Mouse (Mus musculus) CH12.LX (cell line): ENCODE data around the gene Acss3. TPM values are rescaled to one million over a fixed set of nuclear protein-coding genes. Genes with fewer than 3 reads are reported as not detected.

ENCODE experiments used
- DNase-seq: peaks from one replicate; pipeline ENCODE4 v3.0.0-alpha.2; 2013; ENCODE audit errors: extremely low read depth
- H3K27ac ChIP-seq: 2 replicates; pipeline ENCODE4 v1.5.1; 2012; ENCODE audit warnings: low read depth, mild to moderate bottlenecking, control low read depth, moderate library complexity; ENCODE audit not compliant: insufficient read depth
- H3K27me3 ChIP-seq: replicated peaks from 2 replicates; pipeline ENCODE3; 2012; ENCODE audit warnings: inconsistent platforms
- H3K36me3 ChIP-seq, 2 experiments: replicated peaks in 1 of 2; 2 replicates each; pipeline versions ENCODE3 to v1.6.1; 2012; ENCODE audit warnings: inconsistent platforms in 1 of 2, low read length in 1 of 2, mild to moderate bottlenecking in 1 of 2, mixed read lengths in 1 of 2, moderate library complexity in 1 of 2; ENCODE audit not compliant: control insufficient read depth in 1 of 2, insufficient read depth in 1 of 2
- H3K4me1 ChIP-seq, 2 experiments: 2 replicates each; pipeline ENCODE4 v1.6.1; 2012; ENCODE audit warnings: inconsistent platforms in 1 of 2, moderate library complexity in 1 of 2; ENCODE audit not compliant: insufficient read depth in 2 of 2, control insufficient read depth in 1 of 2
- H3K4me2 ChIP-seq: 2 replicates; pipeline ENCODE4 v1.6.1; 2012; ENCODE audit warnings: low read depth, mild to moderate bottlenecking, control low read depth; ENCODE audit not compliant: poor library complexity, insufficient read depth, severe bottlenecking
- H3K4me3 ChIP-seq, 3 experiments: fragments of 150-350 bp in 1 of 3; sonication (generic) in 1 of 3; replicated peaks in 1 of 3; 2 replicates each; pipeline versions ENCODE3 to v1.5.1; 2011 to 2012; ENCODE audit warnings: low read depth in 2 of 3, low read length in 2 of 3, mild to moderate bottlenecking in 2 of 3, moderate library complexity in 2 of 3, control low read depth in 1 of 3, improper control_type of control experiment in 1 of 3, inconsistent platforms in 1 of 3, mixed read lengths in 1 of 3; ENCODE audit not compliant: poor library complexity in 1 of 3
- H3K79me2 ChIP-seq: replicated peaks from 2 replicates; pipeline ENCODE4 v1.6.1; 2012; ENCODE audit warnings: mild to moderate bottlenecking, moderate library complexity; ENCODE audit not compliant: control insufficient read depth, poor library complexity, insufficient read depth, severe bottlenecking; ENCODE audit errors: extremely low read depth
- H3K9ac ChIP-seq: 2 replicates; pipeline ENCODE4 v1.6.1; 2012; ENCODE audit warnings: low read depth, mild to moderate bottlenecking, control low read depth, moderate library complexity; ENCODE audit not compliant: insufficient read depth
- H3K9me3 ChIP-seq: replicated peaks from 2 replicates; pipeline ENCODE3; 2012; ENCODE audit warnings: low read length, inconsistent platforms, mixed read lengths
- BHLHE40 ChIP-seq: IDR thresholded peaks from 2 replicates; pipeline ENCODE4 v1.6.1; 2011; ENCODE audit warnings: mild to moderate bottlenecking, low read depth, low read length, improper control_type of control experiment
- CTCF ChIP-seq, 2 experiments: IDR thresholded peaks in 1 of 2; conservative IDR thresholded peaks in 1 of 2; 2 replicates each; pipeline ENCODE4 v1.5.1; 2011 to 2012; ENCODE audit warnings: low read depth in 2 of 2, low read length in 2 of 2, improper control_type of control experiment in 1 of 2, inconsistent platforms in 1 of 2, mild to moderate bottlenecking in 1 of 2, moderate library complexity in 1 of 2
- JUND ChIP-seq: conservative IDR thresholded peaks from 2 replicates; pipeline ENCODE4 v1.6.1; 2011; ENCODE audit warnings: low read depth, low read length, improper control_type of control experiment
- MAX ChIP-seq: IDR thresholded peaks from 2 replicates; pipeline ENCODE4 v1.6.1; 2011; ENCODE audit warnings: low read length, improper control_type of control experiment
- MAZ ChIP-seq: IDR thresholded peaks from 2 replicates; pipeline ENCODE4 v1.6.1; 2012; ENCODE audit warnings: low read depth, mild to moderate bottlenecking, inconsistent platforms, low read length, improper control_type of control experiment, moderate library complexity
- MEF2A ChIP-seq: IDR thresholded peaks from 2 replicates; pipeline ENCODE4 v1.6.1; 2014; ENCODE audit warnings: low read depth, mild to moderate bottlenecking, inconsistent platforms, low read length, improper control_type of control experiment, borderline replicate concordance
- PAX5 ChIP-seq: IDR thresholded peaks from 2 replicates; pipeline ENCODE4 v1.6.1; 2012; ENCODE audit warnings: low read length, inconsistent platforms, mixed read lengths
- POLR2AphosphoS2 ChIP-seq: IDR thresholded peaks from 2 replicates; pipeline ENCODE4 v1.6.1; 2011; ENCODE audit warnings: low read depth, low read length, improper control_type of control experiment
- RAD21 ChIP-seq: IDR thresholded peaks from 2 replicates; pipeline ENCODE4 v1.6.1; 2011; ENCODE audit warnings: low read depth, mild to moderate bottlenecking, low read length, improper control_type of control experiment, moderate library complexity
- SIN3A ChIP-seq: IDR thresholded peaks from 2 replicates; pipeline ENCODE4 v1.6.1; 2012; ENCODE audit warnings: low read length, improper control_type of control experiment, inconsistent platforms
- SMC3 ChIP-seq: IDR thresholded peaks from 2 replicates; pipeline ENCODE4 v1.6.1; 2011; ENCODE audit warnings: low read depth, low read length, improper control_type of control experiment
- UBTF ChIP-seq: IDR thresholded peaks from 2 replicates; pipeline ENCODE4 v1.6.1; 2012; ENCODE audit warnings: low read depth, mild to moderate bottlenecking, inconsistent platforms, low read length, improper control_type of control experiment, moderate library complexity
- ZC3H11A ChIP-seq: IDR thresholded peaks from 2 replicates; pipeline ENCODE4 v1.6.1; 2012; ENCODE audit warnings: low read depth, mild to moderate bottlenecking, inconsistent platforms, low read length, improper control_type of control experiment
- ZMIZ1 ChIP-seq: IDR thresholded peaks from 2 replicates; pipeline ENCODE4 v1.6.1; 2012; ENCODE audit warnings: low read depth, mild to moderate bottlenecking, inconsistent platforms, low read length, improper control_type of control experiment
- ZNF384 ChIP-seq: IDR thresholded peaks from 2 replicates; pipeline ENCODE4 v1.6.1; 2012; ENCODE audit warnings: low read depth, low read length, improper control_type of control experiment, inconsistent platforms
- dilution Hi-C: fragments of 300-500 bp; cut with MboI; formaldehyde crosslinking; loops from 2 replicates; pipeline ENCODE4 v1.14.3; 2020; ENCODE audit warnings: low sequenced_read_pairs; ENCODE audit not compliant: extremely low pct_unique_long_range_greater_than_20kb, extremely low pct_ligation_motif_present
- in situ Hi-C: fragments of 300-500 bp; cut with MboI; formaldehyde crosslinking; loops from 3 replicates; pipeline ENCODE4 v1.14.3; 2019; ENCODE audit warnings: low sequenced_read_pairs, low pct_ligation_motif_present, low pct_unique_long_range_greater_than_20kb, mixed read lengths
- polyA plus RNA-seq: library from polyadenylated mRNA; unstranded; fragments of >175 nt; gene quantifications from 2 replicates; pipeline ENCODE4 v1.2.1, GENCODE M21; 2012; ENCODE audit warnings: low read depth; ENCODE audit not compliant: insufficient read length
- total RNA-seq, 2 experiments: library from RNA; depleted of rRNA; stranded (reverse); fragments of 300-350 nt in 1 of 2; fragments of >200 nt in 1 of 2; gene quantifications; 2 replicates each; pipeline ENCODE4 v1.2.3; 2012 to 2014

Acss3 gene
- total and polyA plus RNA-seq, 3 experiments = not detected

DNA sequence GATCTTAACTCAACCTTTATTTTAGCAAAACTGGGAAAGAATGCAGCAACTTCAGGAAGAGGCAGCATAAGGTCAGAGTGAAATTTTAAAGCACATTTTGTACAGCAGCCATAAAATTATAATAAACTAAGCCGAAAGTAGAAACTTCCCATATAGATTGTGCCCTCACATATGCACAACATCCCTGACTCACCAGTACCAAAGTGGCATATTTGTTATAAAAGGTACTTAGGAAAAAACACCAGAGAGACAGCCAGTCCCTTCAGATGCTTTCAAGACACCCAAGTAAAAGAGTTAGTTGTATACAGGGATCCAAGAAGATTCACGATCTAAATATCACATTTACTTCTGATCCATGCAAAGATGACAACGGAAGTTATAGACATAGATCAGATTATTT is 184.6 kb downstream of the Acss3 start (continued):
- no peak for TF ChIP-seq MAX

DNA sequence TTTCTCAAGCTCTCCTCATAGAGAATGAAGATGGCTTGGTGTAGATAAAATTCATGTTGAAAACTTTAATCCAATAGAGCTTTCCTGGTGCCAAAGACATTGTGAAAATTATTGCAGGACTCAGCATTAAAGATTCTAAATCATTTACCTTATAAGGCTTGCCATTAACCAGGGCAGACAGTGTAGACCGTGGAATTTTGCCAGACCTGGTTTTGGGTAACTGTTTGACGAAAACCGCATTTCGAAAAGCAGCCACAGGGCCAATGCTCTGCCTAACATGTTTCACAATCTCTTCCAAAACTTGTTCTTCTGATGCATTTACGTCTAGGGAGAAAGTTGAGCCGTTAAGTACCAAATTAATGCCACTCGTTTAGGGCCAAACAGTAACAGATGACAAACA is 186.5 kb downstream of the Acss3 start:
- no peaks in the 10 kb centered on the region for H3K36me3 ChIP-seq
- dilution Hi-C loops (no loop called here), in situ Hi-C loops (no loop called here)
- H3K9ac ChIP-seq = no peak overlapping the region
- H3K9me3 ChIP-seq = peaks cover 29% of the 10 kb centered on the region
- no peaks in the 10 kb centered on the region for H3K79me2 ChIP-seq
- H3K27ac ChIP-seq = no peak overlapping the region
- no peak overlapping the region for H3K4me3 ChIP-seq
- no peaks in the 10 kb centered on the region for H3K27me3 ChIP-seq
- no peak overlapping the region for H3K4me2 ChIP-seq
- TF ChIP-seq BHLHE40 (no peak), MEF2A (no peak), JUND (no peak), SMC3 (no peak), CTCF (conservative IDR thresholded peaks at IDR 0.05 in 1 of 2, IDR thresholded peaks at IDR 0.05 in 1 of 2; ENCODE audit: low read depth in 2 of 2, low read length in 2 of 2) (no peak)
- DNase-seq = no peak
- no peaks in the 10 kb centered on the region for H3K4me1 ChIP-seq

DNA sequence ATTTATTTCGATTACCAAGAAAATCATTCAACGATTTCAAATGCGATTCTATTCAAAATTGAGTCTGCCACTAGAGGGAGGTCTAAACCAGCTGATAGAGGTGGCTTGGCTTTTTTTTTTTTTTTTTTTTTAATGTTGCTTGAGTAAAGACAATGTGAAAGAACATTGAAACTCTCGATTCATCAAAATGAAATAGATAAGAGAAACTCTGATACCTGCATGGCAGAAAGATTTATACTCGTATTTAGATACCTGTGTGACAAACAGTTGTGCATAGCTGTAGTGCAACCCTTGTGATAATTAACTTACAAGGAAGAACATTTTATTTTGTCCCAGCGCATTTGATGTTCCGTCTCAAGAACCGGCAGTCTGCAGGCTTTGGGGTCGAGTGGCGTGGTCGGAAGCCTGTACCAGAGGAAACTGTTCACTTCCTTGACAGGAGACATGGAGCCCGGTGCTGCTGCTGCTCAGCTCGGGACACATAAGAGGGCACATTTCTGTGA is 190.8 kb downstream of the Acss3 start:
- H3K36me3 ChIP-seq = no peaks in the 10 kb centered on the region
- no peak for DNase-seq
- H3K9ac ChIP-seq = no peak overlapping the region
- no peak overlapping the region for H3K4me3 ChIP-seq
- no peaks in the 10 kb centered on the region for H3K4me1 ChIP-seq
- in situ Hi-C loops (no loop called here), dilution Hi-C loops (no loop called here)
- peaks cover 26% of the 10 kb centered on the region for H3K9me3 ChIP-seq
- TF ChIP-seq RAD21 (peak; percentile 30), POLR2AphosphoS2 (no peak), ZNF384 (peak; percentile 84), SMC3 (no peak), UBTF (no peak), CTCF (conservative IDR thresholded peaks at IDR 0.05 in 1 of 2, IDR thresholded peaks at IDR 0.05 in 1 of 2; ENCODE audit: low read depth in 2 of 2, low read length in 2 of 2) (peak in 1 of 2 experiments; percentile 25; a peak in 2 of 4 replicates)
- no peaks in the 10 kb centered on the region for H3K27me3 ChIP-seq
- H3K27ac ChIP-seq = no peak overlapping the region
- no peaks in the 10 kb centered on the region for H3K79me2 ChIP-seq
- no peak overlapping the region for H3K4me2 ChIP-seq

DNA sequence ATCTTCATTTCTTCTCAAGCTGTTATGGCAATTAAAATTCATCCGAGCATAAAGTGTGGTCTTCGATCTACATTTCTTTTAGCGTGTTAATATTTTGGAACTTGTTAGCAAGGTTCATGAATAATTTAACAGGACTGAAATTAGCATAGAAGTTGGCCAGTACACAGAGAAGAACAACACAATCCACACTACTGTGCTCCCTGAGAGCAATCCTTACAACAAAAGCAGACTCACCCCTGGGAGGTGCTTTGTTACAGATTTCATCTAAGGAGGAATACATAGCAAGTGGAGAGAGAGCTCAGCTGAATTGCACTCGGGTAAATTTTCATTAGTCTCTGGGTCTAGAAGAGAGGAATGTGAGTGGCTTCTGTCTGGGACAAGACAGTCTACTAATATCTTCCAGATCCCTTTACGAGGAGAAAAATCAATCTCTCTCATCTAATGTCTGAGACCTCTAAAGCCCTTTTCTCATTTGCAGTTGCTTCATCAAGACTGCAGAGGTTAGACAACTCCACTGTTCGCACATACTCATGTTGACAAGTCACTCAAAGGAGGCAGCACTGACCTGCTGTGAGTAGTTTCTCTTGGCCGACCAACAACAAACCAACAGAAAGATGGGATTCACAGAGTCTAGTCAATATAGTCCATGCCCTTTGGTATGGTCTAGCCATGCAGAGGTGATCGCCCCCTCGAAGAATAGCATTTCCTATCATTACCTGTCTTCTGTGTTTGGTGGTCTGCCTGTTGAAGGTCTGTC is 194.7 kb downstream of the Acss3 start:
- no peak overlapping the region for H3K4me2 ChIP-seq
- no peak overlapping the region for H3K9ac ChIP-seq
- H3K27ac ChIP-seq = no peak overlapping the region
- H3K36me3 ChIP-seq = no peaks in the 10 kb centered on the region
- no peaks in the 10 kb centered on the region for H3K27me3 ChIP-seq
- no peak for DNase-seq
- dilution Hi-C loops = no loop called here
- H3K4me3 ChIP-seq = no peak overlapping the region
- in situ Hi-C loops = no loop called here
- no peak for TF ChIP-seq ZMIZ1
- no peak for TF ChIP-seq UBTF
- no peak for TF ChIP-seq MAZ
- TF ChIP-seq SIN3A = no peak
- TF ChIP-seq ZC3H11A = no peak
- TF ChIP-seq PAX5 = no peak
- peaks cover 34% of the 10 kb centered on the region for H3K9me3 ChIP-seq
- H3K79me2 ChIP-seq = no peaks in the 10 kb centered on the region
- H3K4me1 ChIP-seq = no peaks in the 10 kb centered on the region
